In genomic region chr16:32594701-32595100, GRCm38 (mm10) we compare ENCODE assay signal across 31 mouse cellular contexts. TPM values are rescaled to one million over a fixed set of nuclear protein-coding genes. Genes with fewer than 3 reads are reported as not detected.
DNase-seq lines count a peak whose midpoint lies in the region; ATAC-seq and TF ChIP-seq lines count a peak whose summit lies in the region.
"Had no signal": no experiment of that assay in that cellular context is flagged by ENCODE, and none has a peak within 500 bp of the region (broad histone marks: within the 10 kb centered on the region; RNA-seq: fewer than 3 reads in every experiment).

No protein-coding gene starts in this region.

- no peaks in the 10 kb centered on the region for H3K27me3 ChIP-seq in midbrain, embryonic 11.5 days (ENCODE audit: control insufficient read depth, insufficient read depth, low read length)
- H3K27me3 ChIP-seq in midbrain, embryonic 14.5 days (ENCODE audit: control insufficient read depth, insufficient read depth, low read length): no peaks in the 10 kb centered on the region
- no peaks in the 10 kb centered on the region for H3K27me3 ChIP-seq in forebrain, postnatal 0 days (ENCODE audit: insufficient read depth, low read length)
- H3K27me3 ChIP-seq: embryonic facial prominence, embryonic 12.5 days; heart, embryonic 13.5 days; intestine, embryonic 15.5 days; limb, embryonic 15.5 days; neural tube, embryonic 12.5 days had no signal

- no peak for TF ChIP-seq CTCF in forebrain, postnatal 0 days (IDR thresholded peaks at IDR 0.05; ENCODE audit: low read depth)

- 83% methylated on average over 5 of the region's 5 CpGs for WGBS in midbrain, embryonic 11.5 days
- WGBS in midbrain, embryonic 14.5 days: 89% methylated on average over 5 of the region's 5 CpGs
- WGBS in forebrain, postnatal 0 days: 80% methylated on average over 5 of the region's 5 CpGs

- no peak for ATAC-seq in midbrain, embryonic 11.5 days (ENCODE audit: low FRiP score)
- no peak for ATAC-seq in midbrain, embryonic 14.5 days (ENCODE audit: low FRiP score, low TSS enrichment)
- ATAC-seq in forebrain, postnatal 0 days: no peak
- ATAC-seq: forebrain, embryonic 16.5 days; hindbrain, embryonic 16.5 days; intestine, embryonic 15.5 days; Patski had no signal

- no peak overlapping the region for H3K9ac ChIP-seq in midbrain, embryonic 11.5 days (ENCODE audit: low read length)
- H3K9ac ChIP-seq in midbrain, embryonic 14.5 days (replicated peaks; ENCODE audit: low read length): no peak overlapping the region
- no peak overlapping the region for H3K9ac ChIP-seq in forebrain, postnatal 0 days
- H3K9ac ChIP-seq: embryonic facial prominence, embryonic 12.5 days; heart, embryonic 13.5 days; intestine, embryonic 15.5 days; limb, embryonic 15.5 days; liver, embryonic 13.5 days; neural tube, embryonic 12.5 days had no signal

- H3K4me2 ChIP-seq in midbrain, embryonic 11.5 days: no peak overlapping the region
- no peak overlapping the region for H3K4me2 ChIP-seq in midbrain, embryonic 14.5 days (ENCODE audit: low read length)
- no peak overlapping the region for H3K4me2 ChIP-seq in forebrain, postnatal 0 days (ENCODE audit: low read depth)
- H3K4me2 ChIP-seq: embryonic facial prominence, embryonic 12.5 days; heart, embryonic 13.5 days; intestine, embryonic 15.5 days; limb, embryonic 15.5 days; liver, embryonic 13.5 days; neural tube, embryonic 12.5 days had no signal

- DNase-seq in embryo, embryonic 10 days (ENCODE audit: low spot score): peak; percentile 8
- DNase-seq in embryo, embryonic 10.5 days (ENCODE audit: low spot score): no peak
- peak; percentile 2 for DNase-seq in midbrain, embryonic 11.5 days (ENCODE audit: low spot score, missing footprints)
- no peak for DNase-seq in midbrain, embryonic 14.5 days
- DNase-seq in thymus, postnatal 14 days: peak; percentile 51
- no peak for DNase-seq in right cerebral cortex, adult 18-20 months
- no peak for DNase-seq in left cerebral cortex, adult 8-10 months (ENCODE audit: low spot score in 2 of 2)
- DNase-seq in forebrain, postnatal 0 days: no peak
- DNase-seq: cerebellum, adult 18-20 months; cerebellum, postnatal 10 days; heart, postnatal 14 days; kidney, adult 2 months; kidney, postnatal 4 days; layer of hippocampus, postnatal 36 days; liver, embryonic 13.5 days; lung, adult 2 months; lung, postnatal 10 days; right cerebral cortex, postnatal 4 days had no signal

- no peaks in the 10 kb centered on the region for H3K9me3 ChIP-seq in midbrain, embryonic 11.5 days (ENCODE audit: control insufficient read depth, low read length)
- no peaks in the 10 kb centered on the region for H3K9me3 ChIP-seq in midbrain, embryonic 14.5 days (ENCODE audit: control insufficient read depth, low read length)
- H3K9me3 ChIP-seq in forebrain, postnatal 0 days (ENCODE audit: low read length): no peaks in the 10 kb centered on the region
- H3K9me3 ChIP-seq: embryonic facial prominence, embryonic 12.5 days; G1E; heart, embryonic 13.5 days; intestine, embryonic 15.5 days; limb, embryonic 10.5 days; limb, embryonic 15.5 days; liver, embryonic 13.5 days; midbrain, embryonic 10.5 days; neural tube, embryonic 12.5 days had no signal

- no peak overlapping the region for H3K4me3 ChIP-seq in midbrain, embryonic 11.5 days (ENCODE audit: low read depth, low read length)
- no peak overlapping the region for H3K4me3 ChIP-seq in midbrain, embryonic 14.5 days (replicated peaks; ENCODE audit: low read depth, low read length)
- no peak overlapping the region for H3K4me3 ChIP-seq in forebrain, postnatal 0 days (ENCODE audit: low read depth, low read length)
- H3K4me3 ChIP-seq: embryonic facial prominence, embryonic 12.5 days; heart, embryonic 13.5 days; intestine, embryonic 15.5 days; limb, embryonic 10.5 days; limb, embryonic 15.5 days; liver, embryonic 13.5 days; midbrain, embryonic 10.5 days; myocyte; neural tube, embryonic 12.5 days had no signal

- H3K27ac ChIP-seq in midbrain, embryonic 11.5 days (ENCODE audit: low read depth, low read length): no peak overlapping the region
- H3K27ac ChIP-seq in midbrain, embryonic 14.5 days (replicated peaks; ENCODE audit: low read depth, low read length): no peak overlapping the region
- H3K27ac ChIP-seq in forebrain, postnatal 0 days (ENCODE audit: low read depth, low read length): no peak overlapping the region
- H3K27ac ChIP-seq: embryonic facial prominence, embryonic 12.5 days; heart, embryonic 13.5 days; intestine, embryonic 15.5 days; limb, embryonic 10.5 days; limb, embryonic 15.5 days; liver, embryonic 13.5 days; midbrain, embryonic 10.5 days; neural tube, embryonic 12.5 days; stomach, postnatal 0 days had no signal

- H3K36me3 ChIP-seq in midbrain, embryonic 11.5 days (ENCODE audit: control insufficient read depth, insufficient read depth, low read length): no peaks in the 10 kb centered on the region
- H3K36me3 ChIP-seq in midbrain, embryonic 14.5 days (ENCODE audit: control insufficient read depth, insufficient read depth, low read length): no peaks in the 10 kb centered on the region
- no peaks in the 10 kb centered on the region for H3K36me3 ChIP-seq in forebrain, postnatal 0 days (ENCODE audit: insufficient read depth)
- H3K36me3 ChIP-seq: embryonic facial prominence, embryonic 12.5 days; G1E; heart, embryonic 13.5 days; intestine, embryonic 15.5 days; limb, embryonic 10.5 days; limb, embryonic 15.5 days; liver, embryonic 13.5 days; midbrain, embryonic 10.5 days; neural tube, embryonic 12.5 days had no signal

- H3K4me1 ChIP-seq in midbrain, embryonic 11.5 days (ENCODE audit: control insufficient read depth, insufficient read depth, low read length): no peaks in the 10 kb centered on the region; the same call in 1 of the 2 replicates
- H3K4me1 ChIP-seq in midbrain, embryonic 14.5 days (ENCODE audit: control insufficient read depth, insufficient read depth, low read length): no peaks in the 10 kb centered on the region
- no peaks in the 10 kb centered on the region for H3K4me1 ChIP-seq in forebrain, postnatal 0 days (ENCODE audit: insufficient read depth)
- H3K4me1 ChIP-seq: embryonic facial prominence, embryonic 12.5 days; intestine, embryonic 15.5 days; limb, embryonic 15.5 days; neural tube, embryonic 12.5 days had no signal

RNA-seq across cellular contexts. Expression of gene Tfrc, which starts 14.0 kb away (rescaled TPM):
- 87.1 and 89.3 TPM in 2 replicates for polyA plus RNA-seq in midbrain, embryonic 11.5 days (2014; fragmentation: Nextera tagmentation; extraction: Ambion mirVana)
- polyA plus RNA-seq in midbrain, embryonic 14.5 days (2014; fragmentation: Nextera tagmentation; extraction: Ambion mirVana): 31.8 and 69.8 TPM in 2 replicates
- total RNA-seq in left cerebral cortex, adult 8-10 months (2022): 10 to 100 TPM; 70.9 to 85.1 (median 81.6) TPM
- total RNA-seq in forebrain, postnatal 0 days (2014; rRNA removed): 70.3 and 112 TPM in 2 replicates
- 34.8 and 35.3 TPM in 2 replicates for polyA plus RNA-seq in forebrain, postnatal 0 days (2015; fragmentation: Nextera tagmentation; extraction: Ambion mirVana)

RNA-seq across cellular contexts. Expression of gene Tnk2, which starts 49.0 kb away (rescaled TPM):
- 6.1 and 6.6 TPM in 2 replicates for polyA plus RNA-seq in midbrain, embryonic 11.5 days (2014; fragmentation: Nextera tagmentation; extraction: Ambion mirVana)
- polyA plus RNA-seq in midbrain, embryonic 14.5 days (2014; fragmentation: Nextera tagmentation; extraction: Ambion mirVana): 15.5 and 17.6 TPM in 2 replicates
- 100 to 1,000 TPM; 243 to 266 (median 252) TPM for total RNA-seq in left cerebral cortex, adult 8-10 months (2022)
- total RNA-seq in forebrain, postnatal 0 days (2014; rRNA removed): 48.4 and 55.3 TPM in 2 replicates
- 10.3 and 13.2 TPM in 2 replicates for polyA plus RNA-seq in forebrain, postnatal 0 days (2015; fragmentation: Nextera tagmentation; extraction: Ambion mirVana)

Comparison
In these comparisons a context has a peak if more than half of its experiments do, and no peak if none do; other contexts are left out.
1. DNase-seq: peak in embryo, embryonic 10 days (single experiment), midbrain, embryonic 11.5 days (single experiment) and thymus, postnatal 14 days (single experiment); none in embryo, embryonic 10.5 days (single experiment), midbrain, embryonic 14.5 days (single experiment), right cerebral cortex, adult 18-20 months (single experiment), left cerebral cortex, adult 8-10 months (0 of 2) and forebrain, postnatal 0 days (single experiment).